Mouse (Mus musculus) erythroblast, adult 5-6 weeks (primary cell): ENCODE data around the gene Plac1. TPM values are rescaled to one million over a fixed set of nuclear protein-coding genes. Genes with fewer than 3 reads are reported as not detected.
"Not testable (repeated sequence)": the region's sequence is repeated elsewhere in the genome, so short reads cannot be mapped to it uniquely, and the experiment has no call there.

Experiments
- ATAC-seq: replicated peaks from 2 replicates; pipeline ENCODE4 v1.8.0; 2016; ENCODE audit warnings: moderate number of reproducible peaks, mild to moderate bottlenecking, moderate TSS enrichment, inconsistent platforms; ENCODE audit not compliant: poor library complexity, low FRiP score, severe bottlenecking
- total RNA-seq, 2 experiments: library from RNA; stranded (forward) in 1 of 2; stranded (reverse) in 1 of 2; fragments of 150-400 nt in 1 of 2; fragments of 200-764, 138-1000 nt in 1 of 2; gene quantifications; 2 replicates each; pipeline versions ENCODE4 v1.2.3 to v1.2.4; 2015 to 2017; ENCODE audit warnings: low replicate concordance in 2 of 2

Gene Plac1
- total RNA-seq, 2 experiments from 2014 or later: 0.26 TPM; not detected in 1

DNA sequence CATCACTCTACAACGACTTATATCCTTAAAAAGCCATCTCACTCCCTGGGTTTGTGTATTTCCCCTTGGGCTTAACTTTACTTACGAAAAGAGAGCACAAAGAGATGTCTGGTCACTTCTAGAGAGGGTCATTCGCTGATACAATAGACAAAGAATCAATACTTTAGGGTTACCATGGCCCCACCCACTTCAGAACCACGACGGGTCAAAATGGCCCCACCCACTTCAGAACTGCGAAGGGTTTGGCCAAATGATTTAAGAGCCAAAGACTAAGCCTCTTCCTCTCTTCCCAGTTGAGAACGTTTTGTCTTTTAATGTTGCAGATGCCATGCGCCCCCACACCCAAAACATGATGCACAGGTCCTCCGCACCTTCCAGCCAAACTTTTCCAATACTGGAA, 184.1 kb downstream of the Plac1 start:
- ATAC-seq: no peak

DNA sequence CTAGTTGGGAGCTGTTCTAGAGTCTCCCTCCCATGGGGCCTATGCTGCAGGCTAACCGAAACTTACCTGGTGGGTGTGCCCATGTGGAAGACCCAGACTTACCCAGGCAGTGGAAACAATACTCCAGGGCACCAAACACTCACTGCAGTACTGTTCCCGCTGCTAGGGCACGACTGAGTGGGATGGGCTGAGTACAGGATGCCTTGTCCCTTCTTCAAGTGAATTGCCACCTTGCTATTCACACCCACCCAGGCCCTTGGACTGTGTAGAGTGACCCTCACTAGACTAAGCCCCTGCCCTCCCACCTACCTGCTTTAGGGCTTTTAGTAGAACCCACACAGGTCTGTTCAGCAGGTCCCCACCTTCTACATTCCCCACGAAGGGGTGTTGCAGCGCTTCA, 186.0 kb downstream of the Plac1 start:
- no peak for ATAC-seq

DNA sequence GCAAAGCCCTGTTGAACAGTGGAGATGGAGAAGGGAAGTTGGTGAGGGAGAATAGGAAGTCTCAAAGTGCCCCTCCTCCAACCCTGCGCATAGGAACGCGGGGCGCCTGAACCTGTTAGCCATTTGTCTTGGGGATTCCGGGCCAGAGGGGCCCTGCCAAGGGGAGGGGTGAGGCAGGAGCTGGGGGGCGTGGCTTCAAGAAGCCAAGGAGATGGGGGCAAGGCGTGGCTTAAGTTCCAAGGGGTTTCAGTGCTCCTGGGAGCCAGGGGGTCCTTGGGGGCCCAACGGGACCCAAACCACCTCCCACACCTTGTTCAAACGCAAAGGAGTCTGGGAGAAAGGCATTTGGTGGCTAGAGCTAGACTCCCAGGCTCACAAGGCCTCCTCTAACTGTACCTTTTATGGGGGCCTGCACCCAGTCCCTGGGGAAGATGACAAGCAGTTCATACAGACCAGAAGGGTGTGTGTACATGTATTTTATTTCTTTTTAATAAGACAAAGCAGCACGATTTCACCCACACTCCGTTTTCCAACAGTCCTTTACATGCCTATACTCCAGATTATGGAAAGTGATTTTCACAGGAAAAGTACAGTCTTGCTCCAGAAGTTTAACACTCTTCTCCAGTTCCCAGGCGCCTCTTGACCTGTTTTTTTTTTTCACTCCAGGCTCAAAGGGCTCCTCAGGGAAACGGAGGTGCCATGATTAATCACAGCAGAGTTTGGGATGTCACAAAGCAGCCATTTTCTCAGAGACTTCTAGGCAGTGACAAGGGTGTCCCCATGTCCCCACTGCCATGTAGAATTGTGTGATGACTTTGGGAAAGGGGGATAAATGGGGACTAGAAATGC, 187.0 kb downstream of the Plac1 start:
- no peak for ATAC-seq

DNA sequence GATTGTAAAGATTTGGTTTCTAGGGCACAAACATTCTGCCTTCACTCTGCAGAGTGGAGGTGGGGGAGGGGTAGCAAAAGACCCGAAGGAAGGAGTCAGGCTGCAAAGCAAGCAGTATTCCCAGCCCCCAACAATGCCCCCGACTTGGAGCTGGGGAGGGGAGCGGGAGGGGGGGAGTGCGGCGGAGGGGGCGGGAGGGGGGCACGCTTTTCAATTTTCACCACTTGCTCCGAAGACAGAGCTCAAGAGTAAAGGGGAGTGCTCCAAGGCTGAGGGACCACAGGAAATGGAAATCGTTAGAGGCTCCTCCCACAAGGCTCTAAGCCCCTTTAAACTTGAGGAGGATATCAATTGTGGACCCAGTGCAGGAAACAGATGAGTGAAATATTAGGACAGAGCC, 189.6 kb downstream of the Plac1 start:
- ATAC-seq: no peak

DNA sequence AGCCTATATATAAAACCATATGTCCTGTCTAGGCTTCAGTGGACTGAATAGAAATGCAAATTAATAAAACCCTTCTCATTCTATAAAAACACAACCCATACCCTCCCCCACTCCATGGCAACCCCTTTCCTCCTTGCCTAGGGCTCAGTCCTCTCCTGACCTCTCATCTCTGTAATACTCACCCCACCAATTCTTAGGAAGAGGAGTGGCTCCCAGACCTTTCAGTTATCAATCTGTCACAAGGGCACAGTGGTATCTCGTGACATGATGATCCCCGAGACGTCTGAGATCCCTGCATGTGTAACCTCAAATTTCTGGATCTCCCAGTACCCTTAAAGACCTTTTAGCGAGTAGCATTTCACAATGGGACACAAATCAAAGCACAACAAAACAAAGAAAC, 190.7 kb downstream of the Plac1 start:
- no peak for ATAC-seq

DNA sequence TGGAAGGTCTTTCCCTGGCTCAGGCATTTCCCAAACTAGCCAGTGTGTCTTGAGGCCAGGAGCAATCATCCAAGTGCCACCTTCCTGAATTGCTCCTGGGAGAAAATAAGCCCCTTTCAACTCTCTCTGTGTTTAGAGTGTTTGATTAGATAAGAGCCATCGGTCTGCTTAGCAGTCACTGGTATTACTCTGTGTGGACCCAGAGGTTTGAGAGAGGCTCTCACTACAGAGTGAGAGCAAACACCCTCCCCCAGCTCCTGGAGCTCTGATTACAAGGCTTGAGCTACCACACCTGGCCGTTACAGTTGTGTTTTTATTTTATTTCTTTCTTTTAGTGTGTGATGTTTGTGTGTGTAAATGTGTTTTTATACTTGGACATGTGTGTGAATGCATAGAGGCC, 193.0 kb downstream of the Plac1 start:
- no peak for ATAC-seq

DNA sequence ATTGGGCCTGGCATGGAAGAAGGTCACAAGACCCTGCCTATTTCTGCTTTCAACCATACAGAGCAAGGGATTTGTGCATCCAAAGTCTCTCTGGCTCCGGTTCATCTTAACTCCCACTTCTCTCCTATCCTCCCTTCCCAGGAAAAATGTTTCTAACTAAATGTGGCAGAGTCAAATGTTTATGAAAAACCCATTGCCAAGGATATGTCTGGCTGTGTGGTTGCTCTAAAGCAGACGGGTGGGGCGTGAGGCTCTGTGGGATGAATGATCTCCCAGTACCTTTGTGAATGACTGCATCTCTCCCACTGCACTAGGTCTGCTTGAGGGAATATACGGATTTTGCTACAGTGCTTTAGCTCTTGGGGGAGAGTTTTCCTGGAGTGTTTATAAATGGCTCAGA, 193.9 kb downstream of the Plac1 start:
- ATAC-seq: no peak

DNA sequence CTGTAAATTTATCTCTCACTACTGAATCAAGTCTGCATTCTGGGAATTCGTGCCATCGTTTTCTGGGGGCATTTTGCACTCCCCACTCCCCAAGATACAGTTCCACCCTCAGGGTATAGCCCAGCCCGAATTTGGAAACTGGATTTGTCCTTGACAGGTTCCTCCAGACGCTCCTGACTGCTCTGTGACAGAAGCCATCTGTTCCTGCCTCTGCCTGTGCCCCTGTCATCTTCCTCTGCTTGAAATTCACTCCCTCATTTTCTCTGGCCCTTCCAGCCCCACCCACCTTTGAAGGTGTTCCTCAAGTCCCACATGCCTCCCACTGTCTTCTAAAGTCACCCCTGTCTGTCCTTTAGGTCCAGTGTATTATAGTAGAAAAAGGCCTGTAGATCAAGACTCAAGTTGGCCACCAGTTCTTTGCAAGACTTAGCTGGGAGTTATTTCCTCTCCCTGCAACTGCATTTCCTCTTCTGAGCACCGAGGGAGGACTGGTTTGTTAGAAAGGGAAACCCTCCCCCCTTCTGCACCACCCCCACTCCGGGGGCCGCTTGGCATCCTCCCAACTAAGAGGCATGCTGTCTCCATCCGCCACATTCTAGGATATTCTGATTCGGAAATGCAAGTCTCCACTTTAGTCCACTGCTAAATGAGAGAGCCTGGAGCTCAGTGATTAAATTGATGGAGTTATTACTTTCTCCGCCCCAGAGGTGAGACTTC, 194.6 kb downstream of the Plac1 start:
- ATAC-seq: no peak

DNA sequence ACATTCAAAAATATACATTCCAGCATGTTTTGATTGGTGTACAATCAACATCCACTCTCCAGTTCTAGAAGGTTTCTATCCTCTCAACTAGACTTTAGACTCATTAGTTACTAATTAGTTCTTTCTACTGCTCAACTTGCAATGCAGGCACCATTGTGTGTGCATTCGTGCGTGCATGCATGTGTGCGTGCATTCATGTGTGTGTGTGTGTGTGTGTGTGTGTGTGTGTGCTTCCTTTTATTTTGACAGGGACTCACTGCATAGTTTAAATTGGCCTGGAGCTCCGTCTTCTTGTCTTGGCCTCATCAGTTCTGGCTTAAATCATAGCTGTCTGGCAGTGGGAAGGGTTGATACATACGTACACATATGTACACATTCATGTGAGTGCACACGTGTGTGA, 198.9 kb downstream of the Plac1 start:
- ATAC-seq: no peak

DNA sequence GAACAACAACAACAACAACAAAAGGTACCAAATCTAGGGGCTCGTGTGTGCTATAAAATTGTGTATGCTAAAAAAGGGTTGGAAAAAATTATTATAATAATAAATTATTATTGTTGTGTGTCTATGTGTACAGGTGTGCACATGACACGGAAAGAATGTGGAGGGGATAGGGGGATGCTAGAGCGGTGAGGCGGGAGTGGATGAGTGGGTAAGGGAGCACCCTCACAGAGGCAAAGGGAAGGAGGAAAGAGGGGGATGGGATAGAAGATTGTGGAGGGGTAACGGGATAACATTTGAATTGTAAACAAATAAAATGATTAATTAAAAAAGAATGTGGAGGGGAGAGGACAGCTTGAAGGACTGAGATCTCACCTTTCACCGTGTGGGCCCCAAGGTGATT, 199.8 kb downstream of the Plac1 start:
- no peak for ATAC-seq

DNA sequence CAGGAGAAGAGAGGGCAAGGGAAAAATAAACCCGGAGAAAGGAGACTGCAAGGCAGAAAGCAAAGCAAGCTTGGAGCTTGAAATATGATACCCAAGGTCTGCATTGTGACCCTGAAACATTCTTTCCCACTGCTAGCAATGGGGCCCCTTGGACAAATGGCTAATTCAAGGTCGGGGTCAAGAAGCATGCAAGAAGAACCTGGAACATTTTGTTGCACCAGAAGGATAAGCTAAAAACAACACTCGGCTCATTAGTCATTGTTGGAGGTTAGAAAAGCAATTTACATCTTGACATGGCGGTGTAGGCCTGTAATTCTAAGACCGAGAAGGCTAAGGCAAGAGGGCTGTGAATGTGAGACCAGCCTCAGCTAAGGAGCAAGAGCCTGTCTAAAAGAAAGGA, 200.3 kb downstream of the Plac1 start:
- ATAC-seq: no peak

DNA sequence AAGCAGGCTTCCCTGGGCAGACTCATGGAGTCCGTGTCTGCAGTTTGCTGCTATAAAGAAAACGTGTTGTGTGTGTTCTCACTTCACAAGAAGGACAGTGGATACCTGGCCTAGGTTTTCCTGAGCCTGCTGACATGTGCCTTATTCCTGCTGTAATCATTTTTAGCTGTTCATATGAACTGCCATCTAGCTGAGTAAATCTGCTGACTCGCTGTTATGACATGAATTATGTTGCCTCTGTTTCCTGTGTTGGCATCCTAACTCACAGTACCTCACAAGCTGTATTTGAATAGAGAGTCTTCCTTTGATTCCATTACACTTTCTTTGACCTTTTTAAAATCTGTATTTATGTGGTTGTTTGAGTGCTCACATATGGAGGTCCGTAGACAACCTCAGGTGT, 201.7 kb downstream of the Plac1 start:
- no peak for ATAC-seq

DNA sequence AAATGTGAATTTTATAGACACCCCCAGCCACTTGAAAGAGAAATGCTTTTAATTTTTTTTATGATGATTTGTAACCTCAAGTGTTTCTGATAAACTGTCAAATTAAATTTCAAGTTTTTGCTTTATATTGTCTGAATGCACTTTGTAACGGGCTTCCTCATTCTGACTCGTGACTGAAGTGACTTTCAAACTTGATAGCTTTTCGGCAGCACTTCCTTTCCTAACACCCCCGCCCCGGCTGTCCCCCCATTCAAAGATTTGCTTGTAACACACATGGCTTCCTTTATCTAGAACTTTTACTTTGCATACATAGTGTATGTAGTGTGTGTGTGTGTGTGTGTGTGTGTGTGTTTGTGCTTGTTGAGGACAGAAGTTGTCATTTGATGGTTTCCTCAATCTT, 210.4 kb downstream of the Plac1 start:
- ATAC-seq: no peak

DNA sequence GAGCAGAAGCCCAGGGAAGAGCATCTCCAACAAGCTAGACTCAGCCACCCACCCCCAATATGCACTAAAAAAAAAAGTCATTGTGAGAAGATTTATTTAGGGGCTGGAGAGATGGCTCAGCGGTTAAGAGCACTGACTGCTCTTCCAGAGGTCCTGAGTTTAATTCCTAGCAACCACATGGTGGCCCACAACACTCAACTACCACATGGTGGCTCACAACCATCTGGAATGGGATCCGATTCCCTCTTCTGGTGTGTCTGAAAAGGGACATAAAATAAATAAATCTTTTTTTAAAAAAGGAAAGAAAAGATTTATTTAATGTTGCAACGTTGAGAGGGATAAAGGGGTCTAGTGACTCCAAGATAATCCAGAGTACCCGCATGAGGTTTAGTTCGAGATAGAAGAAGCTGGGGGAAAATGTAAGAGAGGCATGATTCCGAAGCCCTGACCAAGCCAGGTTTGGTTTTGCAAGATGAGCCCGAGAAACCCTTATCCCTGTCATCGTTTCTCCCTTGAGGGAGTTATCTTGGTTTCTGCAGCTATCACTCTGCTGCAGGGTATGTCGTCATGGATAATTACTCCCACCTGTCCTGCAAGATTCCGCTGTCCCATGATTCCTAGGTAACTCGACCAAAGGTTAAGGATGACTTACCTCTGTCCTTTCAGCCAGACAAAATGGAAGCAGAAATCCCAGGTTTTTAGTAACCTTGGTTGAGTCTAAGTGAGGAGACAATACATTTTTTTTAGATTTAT, 214.3 kb downstream of the Plac1 start:
- ATAC-seq: no peak

DNA sequence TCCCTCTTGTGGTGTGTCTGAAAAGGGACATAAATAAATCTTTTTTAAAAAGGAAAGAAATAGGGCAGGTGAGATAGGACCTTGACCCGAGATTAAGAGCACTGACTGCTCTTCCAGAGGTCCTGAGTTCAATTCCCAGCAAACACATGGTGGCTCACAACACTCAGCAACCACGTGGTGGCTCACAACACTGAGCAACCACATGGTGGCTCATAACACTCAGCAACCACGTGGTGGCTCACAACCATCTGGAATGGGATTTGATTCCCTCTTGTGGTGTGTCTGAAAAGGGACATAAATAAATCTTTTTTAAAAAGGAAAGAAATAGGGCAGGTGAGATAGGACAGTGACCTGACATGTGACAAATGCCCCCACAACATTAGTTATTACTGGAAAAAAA, 215.6 kb downstream of the Plac1 start:
- not testable (repeated sequence) for ATAC-seq

DNA sequence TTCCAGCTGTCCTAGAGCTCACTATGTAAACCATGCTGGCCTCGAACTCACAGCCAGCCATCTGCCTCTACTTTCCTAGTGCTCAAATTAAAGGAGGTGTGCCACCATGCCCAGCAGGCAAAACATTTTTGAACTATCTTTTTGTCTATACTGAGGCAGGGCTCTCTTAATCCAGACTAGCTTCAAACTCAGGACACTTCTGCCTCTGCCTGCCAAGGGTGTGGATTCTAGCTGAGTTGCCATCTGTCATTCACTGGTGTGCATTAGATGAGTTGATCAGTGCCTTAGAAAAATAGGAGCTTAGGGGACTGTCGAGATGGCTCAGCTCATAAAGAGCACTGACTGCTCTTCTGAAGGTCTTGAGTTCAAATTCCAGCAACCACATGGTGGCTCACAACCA, 216.9 kb downstream of the Plac1 start:
- no peak for ATAC-seq

Other genes starting within 250 kb of the Plac1 start
- gene Fam122b, start 29.7 kb upstream of the Plac1 start, total RNA-seq (2015; ENCODE audit: low replicate concordance): 6.5 and 9.0 TPM in 2 replicates
- gene Fam122b, start 29.7 kb upstream of the Plac1 start, total RNA-seq (2017; ENCODE audit: low replicate concordance): 2.9 and 3.0 TPM in 2 replicates
- not detected in 2 replicates for gene Fam122c, start 33.3 kb upstream of the Plac1 start, total RNA-seq (2015; ENCODE audit: low replicate concordance)
- not detected in 2 replicates for gene Fam122c, start 33.3 kb upstream of the Plac1 start, total RNA-seq (2017; ENCODE audit: low replicate concordance)
- 67.1 and 79.0 TPM in 2 replicates for gene Mospd1, start 130.4 kb upstream of the Plac1 start, total RNA-seq (2015; ENCODE audit: low replicate concordance)
- 71.8 and 76.8 TPM in 2 replicates for gene Mospd1, start 130.4 kb upstream of the Plac1 start, total RNA-seq (2017; ENCODE audit: low replicate concordance)
- gene Etd, start 194.8 kb upstream of the Plac1 start, total RNA-seq (2015; ENCODE audit: low replicate concordance): not detected in 2 replicates
- gene Etd, start 194.8 kb upstream of the Plac1 start, total RNA-seq (2017; ENCODE audit: low replicate concordance): not detected in 2 replicates